In genomic region chr7:140126022-140126350, GRCm38 (mm10) we compare ENCODE assay signal across 8 mouse cellular contexts. TPM values are rescaled to one million over a fixed set of nuclear protein-coding genes. Genes with fewer than 3 reads are reported as not detected.
DNase-seq lines count a peak whose midpoint lies in the region; ATAC-seq and TF ChIP-seq lines count a peak whose summit lies in the region.

No protein-coding gene starts in this region.

- peak overlapping the region; percentile 63; the same call in 1 of the 2 replicates for H3K27ac ChIP-seq in lung, embryonic 14.5 days (ENCODE audit: low read depth)
- no peak overlapping the region for H3K27ac ChIP-seq in forebrain, embryonic 11.5 days (ENCODE audit: low read depth, low read length)
- H3K27ac ChIP-seq in liver, embryonic 11.5 days (ENCODE audit: low read depth, low read length) = 0 out of 2 replicates have a peak overlapping the region, but pooled peaks have one; percentile 43
- no peak overlapping the region for H3K27ac ChIP-seq in small intestine, adult 2 months (ENCODE audit: insufficient read depth, low read depth, low read length)

- H3K36me3 ChIP-seq in lung, embryonic 14.5 days (ENCODE audit: insufficient read depth) = peaks cover 6% of the 10 kb centered on the region; the same call in 1 of the 2 replicates
- no peaks in the 10 kb centered on the region for H3K36me3 ChIP-seq in forebrain, embryonic 11.5 days (ENCODE audit: control insufficient read depth, insufficient read depth, low read length)
- H3K36me3 ChIP-seq in liver, embryonic 11.5 days (ENCODE audit: control insufficient read depth, insufficient read depth, low read length) = no peaks in the 10 kb centered on the region
- peaks cover 5% of the 10 kb centered on the region; the same call in 1 of the 2 replicates for H3K36me3 ChIP-seq in small intestine, adult 2 months (ENCODE audit: control insufficient read depth, insufficient read depth, low read length)

- H3K27me3 ChIP-seq in lung, embryonic 14.5 days (ENCODE audit: insufficient read depth, low read length) = no peaks in the 10 kb centered on the region
- no peaks in the 10 kb centered on the region for H3K27me3 ChIP-seq in forebrain, embryonic 11.5 days (ENCODE audit: control insufficient read depth, insufficient read depth, low read length)
- H3K27me3 ChIP-seq in liver, embryonic 11.5 days (replicated peaks; ENCODE audit: control insufficient read depth, insufficient read depth, low read length) = no peaks in the 10 kb centered on the region
- H3K27me3 ChIP-seq in small intestine, adult 2 months (ENCODE audit: control insufficient read depth, insufficient read depth, low read length) = no peaks in the 10 kb centered on the region

- H3K9ac ChIP-seq in lung, embryonic 14.5 days = peak overlapping the region; percentile 79
- H3K9ac ChIP-seq in forebrain, embryonic 11.5 days (ENCODE audit: low read length) = peak overlapping the region; percentile 76
- H3K9ac ChIP-seq in liver, embryonic 11.5 days (ENCODE audit: low read depth, low read length) = peak overlapping the region; percentile 88

- no peak for DNase-seq in lung, embryonic 14.5 days
- DNase-seq in lung, postnatal 10 days = no peak
- DNase-seq in forebrain, embryonic 11.5 days (ENCODE audit: low spot score) = no peak
- DNase-seq in liver, embryonic 11.5 days (ENCODE audit: low spot score) = no peak
- DNase-seq in urinary bladder, adult 2 months (ENCODE audit: low spot score) = no peak
- no peak for DNase-seq in right cerebral cortex, postnatal 36 days (ENCODE audit: low spot score in 2 of 2)
- DNase-seq in right cerebral cortex, postnatal 14 days = no peak

- peak overlapping the region; percentile 89 for H3K4me2 ChIP-seq in lung, embryonic 14.5 days
- peak overlapping the region; percentile 85 for H3K4me2 ChIP-seq in forebrain, embryonic 11.5 days (ENCODE audit: low read depth, low read length, severe bottlenecking)
- peak overlapping the region; percentile 95 for H3K4me2 ChIP-seq in liver, embryonic 11.5 days

- TF ChIP-seq CTCF in lung, embryonic 14.5 days (IDR thresholded peaks at IDR 0.05; ENCODE audit: low read depth) = no peak
- no peak for TF ChIP-seq CTCF in small intestine, adult 2 months (IDR thresholded peaks at IDR 0.05; ENCODE audit: extremely low read depth, insufficient read length, insufficient replicate concordance, low read depth, low read length)

- no peaks in the 10 kb centered on the region for H3K9me3 ChIP-seq in lung, embryonic 14.5 days (ENCODE audit: low read depth, low read length)
- no peaks in the 10 kb centered on the region for H3K9me3 ChIP-seq in forebrain, embryonic 11.5 days (ENCODE audit: control insufficient read depth, low read length)
- no peaks in the 10 kb centered on the region for H3K9me3 ChIP-seq in liver, embryonic 11.5 days (ENCODE audit: control insufficient read depth, low read length)

- H3K4me3 ChIP-seq in lung, embryonic 14.5 days (ENCODE audit: low read depth, low read length) = peak overlapping the region; percentile 73
- peak overlapping the region; percentile 69 for H3K4me3 ChIP-seq in forebrain, embryonic 11.5 days (ENCODE audit: low read depth, low read length)
- H3K4me3 ChIP-seq in liver, embryonic 11.5 days (ENCODE audit: low read depth, low read length) = peak overlapping the region; percentile 86
- H3K4me3 ChIP-seq in small intestine, adult 2 months (ENCODE audit: low read depth, low read length) = peak overlapping the region; percentile 82

- no peak; the same call in 1 of the 2 replicates for ATAC-seq in lung, embryonic 14.5 days (ENCODE audit: insufficient read depth)
- peak; percentile 30; the same call in 1 of the 2 replicates for ATAC-seq in forebrain, embryonic 11.5 days (replicated peaks; ENCODE audit: low FRiP score)
- peak; percentile 4; the same call in 1 of the 2 replicates for ATAC-seq in liver, embryonic 11.5 days (replicated peaks; ENCODE audit: low FRiP score)

- 0 out of 2 replicates have a peak, but pooled peaks cover 3% of the 10 kb centered on the region for H3K4me1 ChIP-seq in lung, embryonic 14.5 days (ENCODE audit: insufficient read depth)
- peaks cover 3% of the 10 kb centered on the region; the same call in 1 of the 2 replicates for H3K4me1 ChIP-seq in forebrain, embryonic 11.5 days (replicated peaks; ENCODE audit: control insufficient read depth, insufficient read depth, low read length)
- peaks cover 3% of the 10 kb centered on the region for H3K4me1 ChIP-seq in liver, embryonic 11.5 days (replicated peaks; ENCODE audit: control insufficient read depth, insufficient read depth, low read length)
- H3K4me1 ChIP-seq in small intestine, adult 2 months (ENCODE audit: control insufficient read depth, insufficient read depth, insufficient read length, low read length) = peaks cover 9% of the 10 kb centered on the region; the same call in 1 of the 2 replicates

- no peak for TF ChIP-seq POLR2A in small intestine, adult 2 months (IDR thresholded peaks at IDR 0.05; ENCODE audit: low read depth, low read length)

- 4% methylated on average over 5 of the region's 5 CpGs for WGBS in lung, embryonic 14.5 days
- WGBS in forebrain, embryonic 11.5 days = 6% methylated on average over 5 of the region's 5 CpGs
- 5% methylated on average over 5 of the region's 5 CpGs for WGBS in liver, embryonic 11.5 days
- 2% methylated on average over 5 of the region's 5 CpGs for WGBS in small intestine, adult 2 months

RNA-seq across cellular contexts. Expression of gene Echs1, which starts 9.7 kb away (rescaled TPM):
- 148 and 164 TPM in 2 replicates for polyA plus RNA-seq in lung, embryonic 14.5 days (2014; fragmentation: Nextera tagmentation; extraction: Ambion mirVana)
- 143 and 147 TPM in 2 replicates for polyA plus RNA-seq in forebrain, embryonic 11.5 days (2014; fragmentation: Nextera tagmentation; extraction: Ambion mirVana)
- polyA plus RNA-seq in liver, embryonic 11.5 days (2014; fragmentation: Nextera tagmentation; extraction: Ambion mirVana) = 119 and 129 TPM in 2 replicates
- polyA plus RNA-seq in small intestine, adult 2 months (2012; rRNA removed) = 47.4 and 48.1 TPM in 2 replicates
- 112 and 118 TPM in 2 replicates for polyA plus RNA-seq in urinary bladder, adult 2 months (2012; rRNA removed)

RNA-seq across cellular contexts. Expression of gene Paox, which starts 10.4 kb away (rescaled TPM):
- 21.3 and 24.8 TPM in 2 replicates for polyA plus RNA-seq in lung, embryonic 14.5 days (2014; fragmentation: Nextera tagmentation; extraction: Ambion mirVana)
- 12.4 and 13.0 TPM in 2 replicates for polyA plus RNA-seq in forebrain, embryonic 11.5 days (2014; fragmentation: Nextera tagmentation; extraction: Ambion mirVana)
- polyA plus RNA-seq in liver, embryonic 11.5 days (2014; fragmentation: Nextera tagmentation; extraction: Ambion mirVana) = 18.2 and 20.7 TPM in 2 replicates
- polyA plus RNA-seq in small intestine, adult 2 months (2012; rRNA removed) = 11.0 and 13.5 TPM in 2 replicates
- 8.1 and 11.0 TPM in 2 replicates for polyA plus RNA-seq in urinary bladder, adult 2 months (2012; rRNA removed)

RNA-seq across cellular contexts. Expression of gene Mtg1, which starts 11.4 kb away (rescaled TPM):
- 24.8 and 28.4 TPM in 2 replicates for polyA plus RNA-seq in lung, embryonic 14.5 days (2014; fragmentation: Nextera tagmentation; extraction: Ambion mirVana)
- 27.8 and 34.1 TPM in 2 replicates for polyA plus RNA-seq in forebrain, embryonic 11.5 days (2014; fragmentation: Nextera tagmentation; extraction: Ambion mirVana)
- 41.6 and 46.8 TPM in 2 replicates for polyA plus RNA-seq in liver, embryonic 11.5 days (2014; fragmentation: Nextera tagmentation; extraction: Ambion mirVana)
- polyA plus RNA-seq in small intestine, adult 2 months (2012; rRNA removed) = 8.3 and 16.6 TPM in 2 replicates
- polyA plus RNA-seq in urinary bladder, adult 2 months (2012; rRNA removed) = 26.1 and 31.0 TPM in 2 replicates

RNA-seq across cellular contexts. Expression of gene Fuom, which starts 23.7 kb away (rescaled TPM):
- polyA plus RNA-seq in lung, embryonic 14.5 days (2014; fragmentation: Nextera tagmentation; extraction: Ambion mirVana) = 10.5 and 16.5 TPM in 2 replicates
- 13.5 and 15.8 TPM in 2 replicates for polyA plus RNA-seq in forebrain, embryonic 11.5 days (2014; fragmentation: Nextera tagmentation; extraction: Ambion mirVana)
- 12.7 and 13.5 TPM in 2 replicates for polyA plus RNA-seq in liver, embryonic 11.5 days (2014; fragmentation: Nextera tagmentation; extraction: Ambion mirVana)
- 76.8 and 111 TPM in 2 replicates for polyA plus RNA-seq in small intestine, adult 2 months (2012; rRNA removed)
- polyA plus RNA-seq in urinary bladder, adult 2 months (2012; rRNA removed) = 61.2 and 63.5 TPM in 2 replicates

RNA-seq across cellular contexts. Expression of gene Sprn, which starts 28.7 kb away (rescaled TPM):
- 0.12 and 0.20 TPM in 2 replicates for polyA plus RNA-seq in lung, embryonic 14.5 days (2014; fragmentation: Nextera tagmentation; extraction: Ambion mirVana)
- 0.68 and 0.71 TPM in 2 replicates for polyA plus RNA-seq in forebrain, embryonic 11.5 days (2014; fragmentation: Nextera tagmentation; extraction: Ambion mirVana)
- not detected in 2 replicates for polyA plus RNA-seq in liver, embryonic 11.5 days (2014; fragmentation: Nextera tagmentation; extraction: Ambion mirVana)
- polyA plus RNA-seq in small intestine, adult 2 months (2012; rRNA removed) = 0.29 and 0.34 TPM in 2 replicates
- 4.8 and 8.9 TPM in 2 replicates for polyA plus RNA-seq in urinary bladder, adult 2 months (2012; rRNA removed)

Comparison
In these comparisons a context has a peak if more than half of its experiments do, and no peak if none do; other contexts are left out.
1. H3K27ac ChIP-seq: peak in lung, embryonic 14.5 days (single experiment) and liver, embryonic 11.5 days (single experiment); none in forebrain, embryonic 11.5 days (single experiment) and small intestine, adult 2 months (single experiment).
2. Peak in every context shown above with its lines, with median percentiles within 50 percentile points of each other: H3K4me2 ChIP-seq, H3K4me3 ChIP-seq and H3K9ac ChIP-seq.